Mouse (Mus musculus): ENCODE measurements around the gene Smarcc2.

- TF ChIP-seq GATA1 (IDR thresholded peaks at IDR 0.05; ENCODE audit: low read length): no peak
- no peak for TF ChIP-seq TAL1 (IDR thresholded peaks at IDR 0.05; ENCODE audit: low read length)
Measured at GRCm38 (mm10) chr10:128412055-128412381, 47.0 kb upstream of the Smarcc2 start.
